Mouse (Mus musculus): ENCODE data around the gene Ccdc121.
"Not testable (repeated sequence)": the region's sequence is repeated elsewhere in the genome, so short reads cannot be mapped to it uniquely, and the experiment has no call there.

The Ccdc121 gene

DNA sequence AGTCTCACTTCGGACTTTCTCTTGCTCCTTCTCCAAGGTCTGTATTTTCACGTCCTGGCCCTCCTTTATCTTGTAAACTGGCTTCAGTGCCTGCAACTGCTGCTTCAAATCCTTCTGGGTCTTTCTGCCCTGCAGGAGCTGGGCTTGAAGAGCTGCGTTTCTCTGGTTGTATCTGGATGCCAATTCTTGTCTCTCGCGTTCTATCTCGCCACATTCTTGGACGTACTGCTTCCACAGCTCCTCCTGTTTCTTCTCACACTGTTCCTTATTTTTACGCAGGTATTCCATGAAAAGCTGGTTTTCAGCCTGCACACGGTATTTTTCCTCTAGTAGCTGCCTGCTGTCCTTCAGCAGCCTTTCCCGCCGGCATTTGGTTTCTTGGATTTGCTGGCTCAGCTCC lies 396 bp downstream of the Ccdc121 start:
- not testable (repeated sequence) for DNase-seq (ENCODE audit: low spot score)

DNA sequence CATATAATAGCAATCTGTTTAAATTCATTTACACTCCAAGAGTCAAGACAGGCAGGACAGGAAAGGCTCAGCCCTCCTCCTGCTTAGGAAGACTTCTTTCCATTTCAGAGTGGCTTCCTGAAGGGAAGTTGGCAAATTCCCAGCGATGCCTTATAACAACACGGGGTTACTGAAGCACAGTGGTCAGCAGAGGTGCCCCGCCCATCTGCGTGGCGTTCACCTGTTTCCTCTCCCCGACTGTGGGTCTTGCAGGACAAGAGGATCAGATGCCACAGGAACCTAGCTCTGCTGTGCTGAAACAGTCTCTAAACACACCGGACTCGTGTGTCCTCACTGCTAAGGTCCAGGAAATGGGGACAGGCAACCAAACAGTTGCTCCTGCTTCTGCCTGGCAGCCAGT lies 5.9 kb downstream of the Ccdc121 start:
- no peak for DNase-seq (ENCODE audit: low spot score)

DNA sequence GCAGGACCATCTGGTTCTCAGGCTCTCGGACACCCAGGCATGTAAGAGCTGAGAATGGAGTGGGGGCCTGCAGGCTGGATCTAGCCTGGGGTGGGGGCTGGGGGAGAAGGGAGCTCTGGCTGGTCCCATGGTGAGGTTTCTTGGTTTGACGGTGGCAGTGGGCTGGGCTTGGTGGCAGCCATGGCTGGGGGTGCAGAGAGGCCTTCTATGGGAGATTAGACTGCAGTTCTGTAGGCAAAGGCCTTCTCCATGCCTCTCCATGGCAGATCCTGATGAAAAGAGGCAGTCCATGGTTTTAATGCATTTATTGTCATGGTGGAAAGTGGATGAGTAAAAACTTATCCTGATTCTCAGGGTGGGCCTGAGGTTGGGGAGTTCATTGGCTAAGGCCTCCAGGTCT lies 7.8 kb downstream of the Ccdc121 start:
- DNase-seq (ENCODE audit: low spot score): no peak

DNA sequence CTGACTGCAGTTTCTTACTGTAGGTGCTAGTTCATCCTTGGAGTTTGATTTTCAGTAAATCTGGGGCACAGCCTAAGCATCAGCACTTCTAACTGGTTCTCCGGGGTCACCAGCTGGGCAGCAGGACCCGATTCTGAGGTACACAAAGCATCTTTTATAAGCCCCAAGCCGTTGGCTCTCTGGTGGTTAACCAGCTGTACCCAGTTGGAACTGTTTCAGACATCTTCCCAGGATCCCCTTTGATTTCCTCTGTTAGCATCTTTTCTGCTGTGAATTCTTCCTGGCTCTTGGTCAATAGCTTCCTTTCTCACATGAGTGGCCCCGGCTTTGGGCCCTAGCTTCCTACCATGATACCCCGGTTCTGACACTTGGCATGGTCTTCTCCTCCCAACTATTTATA lies 26.6 kb downstream of the Ccdc121 start:
- no peak for DNase-seq (ENCODE audit: low spot score)

DNA sequence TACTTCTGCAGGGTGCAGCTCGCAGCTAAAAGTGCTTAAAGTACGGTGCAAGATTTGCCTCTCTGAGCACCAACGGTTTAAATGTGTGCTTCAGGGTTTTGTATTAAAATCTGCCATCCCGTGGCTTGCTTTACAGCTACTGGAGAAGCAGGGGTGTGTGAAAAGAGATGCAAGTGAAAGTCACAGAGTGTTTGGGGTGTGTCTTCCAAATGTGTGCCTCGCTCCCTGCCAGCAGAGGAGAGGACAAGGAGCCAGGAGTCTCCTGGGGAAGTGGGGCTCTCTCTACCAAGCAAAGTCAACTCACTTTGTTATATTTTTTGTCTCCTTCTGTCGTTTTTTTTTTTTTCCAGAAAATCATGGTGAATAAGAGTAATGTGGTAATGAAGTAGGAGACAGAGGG lies 34.7 kb downstream of the Ccdc121 start:
- peak; percentile 13 for DNase-seq (ENCODE audit: low spot score)

DNA sequence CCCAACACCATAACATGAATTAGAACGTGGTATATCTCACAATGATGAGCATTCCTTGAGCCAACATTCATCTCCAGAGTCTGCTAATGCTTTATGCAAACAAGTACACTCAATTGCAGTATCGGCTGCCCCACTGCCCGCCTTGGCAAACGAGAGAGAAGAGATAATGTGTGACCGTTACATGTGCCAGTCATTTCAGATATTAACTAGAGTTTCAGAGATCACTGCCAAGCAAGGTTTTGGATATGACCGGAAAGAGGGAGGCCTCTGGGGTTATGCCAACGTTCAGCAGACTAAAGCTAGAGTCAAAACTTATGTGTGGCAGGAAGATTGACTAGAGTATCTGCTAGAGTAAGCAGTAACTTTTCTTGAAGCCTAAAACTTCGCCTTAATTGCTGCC lies 35.1 kb downstream of the Ccdc121 start:
- peak; percentile 56 for DNase-seq (ENCODE audit: low spot score)

DNA sequence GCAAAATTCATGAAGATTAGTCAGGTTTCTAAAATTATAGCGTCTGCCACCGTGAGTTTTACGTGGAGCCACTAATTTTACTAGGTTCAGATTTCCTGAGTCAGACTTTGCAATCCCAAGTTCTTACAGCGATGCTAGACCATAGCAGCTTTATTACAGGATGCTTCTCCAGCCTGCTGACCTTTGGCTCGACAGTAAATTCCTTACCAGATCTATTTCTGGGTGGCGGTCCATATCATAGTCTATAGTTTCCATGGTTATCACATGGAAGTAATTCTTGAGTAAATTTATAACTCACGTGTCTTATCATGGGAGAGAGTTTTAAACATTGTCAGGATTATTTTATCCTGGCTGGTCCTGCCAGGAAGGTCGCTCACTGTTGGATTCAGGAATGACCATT lies 41.8 kb downstream of the Ccdc121 start:
- DNase-seq (ENCODE audit: low spot score): no peak

DNA sequence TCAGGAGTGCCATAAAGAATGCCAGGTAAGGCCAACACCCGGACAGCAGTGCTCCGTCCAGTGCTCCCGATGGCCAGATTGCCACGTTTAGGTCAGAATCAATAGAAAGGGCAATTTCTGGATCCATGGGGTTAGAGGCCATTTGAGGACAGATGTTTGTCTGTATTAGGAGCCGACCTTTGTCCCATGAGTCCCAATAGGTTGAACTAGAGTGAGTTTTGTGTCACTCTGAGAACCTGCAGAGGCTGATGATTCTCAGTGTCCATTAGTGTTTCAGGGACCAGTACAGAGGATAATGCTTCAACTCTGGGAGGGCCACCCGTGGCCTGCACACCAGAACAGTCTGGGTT lies 44.0 kb downstream of the Ccdc121 start:
- no peak for DNase-seq (ENCODE audit: low spot score)

DNA sequence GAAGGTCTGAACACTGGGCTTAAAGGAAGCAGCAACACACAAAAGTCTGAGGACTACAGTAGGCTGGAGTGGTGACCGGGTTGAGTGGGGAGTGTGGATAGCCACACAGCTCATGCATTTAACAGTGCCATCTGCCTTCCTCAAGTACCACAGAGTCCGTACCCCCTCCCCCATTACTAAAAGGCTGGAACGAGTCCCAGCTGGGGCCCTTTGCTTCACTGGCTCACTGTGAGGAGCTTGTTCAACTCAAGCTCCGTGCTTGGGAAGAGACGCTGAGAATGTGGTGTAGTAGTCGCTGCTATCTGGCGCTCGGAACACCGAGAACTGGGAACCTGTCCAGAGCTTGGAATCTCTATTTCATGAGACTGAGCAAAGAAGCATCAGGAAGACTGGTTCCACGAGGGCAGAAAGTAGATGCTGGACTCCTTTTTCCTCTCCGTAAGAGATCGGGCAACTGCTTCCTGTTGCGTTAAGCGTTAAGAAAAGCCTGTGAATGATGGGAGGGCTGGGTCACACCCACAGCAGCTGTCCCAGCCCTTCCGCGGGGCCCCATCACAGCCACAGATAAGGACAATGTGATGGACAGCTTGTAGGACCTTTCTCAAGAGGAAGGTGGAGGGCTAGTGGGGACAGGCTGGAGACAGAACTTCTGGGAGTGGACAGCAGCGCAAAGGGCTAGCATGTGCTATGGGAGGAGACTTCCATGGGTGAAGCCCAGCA lies 44.5 kb downstream of the Ccdc121 start:
- no peak for DNase-seq (ENCODE audit: low spot score)

DNA sequence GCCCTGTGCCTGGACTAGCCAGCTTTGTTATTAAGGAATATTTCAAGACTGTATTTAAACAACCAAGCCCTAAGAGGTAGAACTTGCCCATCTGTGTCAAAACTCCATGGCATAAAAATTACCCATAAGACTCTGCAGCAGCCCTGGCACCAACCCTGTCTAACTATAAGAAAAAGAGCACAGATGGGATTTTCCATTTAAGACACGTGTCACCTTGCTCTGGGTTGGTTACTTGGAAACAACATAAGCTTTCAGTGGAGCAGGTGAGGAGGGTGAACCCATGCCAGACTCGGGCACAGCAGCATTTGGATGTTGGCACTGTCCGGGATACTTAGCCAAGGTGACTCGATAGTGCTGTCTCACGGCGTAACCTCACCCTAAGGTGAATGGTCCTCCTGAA lies 45.2 kb downstream of the Ccdc121 start:
- DNase-seq (ENCODE audit: low spot score): no peak

DNA sequence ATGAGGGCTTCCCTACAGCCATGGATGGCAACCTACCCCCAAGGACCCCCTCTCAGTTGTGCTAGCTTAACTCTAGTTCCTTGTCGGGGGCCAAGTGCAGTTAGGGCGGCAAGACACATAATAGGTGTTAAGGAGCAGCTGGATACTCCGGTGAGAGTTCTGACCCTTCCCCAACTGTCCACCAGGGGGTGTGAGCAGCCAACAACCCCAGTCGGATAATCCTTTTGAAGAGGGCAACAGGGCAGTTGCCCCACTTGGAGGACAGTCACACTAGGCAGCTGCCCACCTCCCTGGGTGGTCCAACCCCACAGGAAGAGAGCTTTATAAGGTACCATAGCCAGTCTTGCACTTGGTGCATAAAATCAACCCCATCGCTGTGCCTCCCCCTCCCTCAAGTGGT lies 46.2 kb downstream of the Ccdc121 start:
- peak; percentile 59 for DNase-seq (ENCODE audit: low spot score)

DNA sequence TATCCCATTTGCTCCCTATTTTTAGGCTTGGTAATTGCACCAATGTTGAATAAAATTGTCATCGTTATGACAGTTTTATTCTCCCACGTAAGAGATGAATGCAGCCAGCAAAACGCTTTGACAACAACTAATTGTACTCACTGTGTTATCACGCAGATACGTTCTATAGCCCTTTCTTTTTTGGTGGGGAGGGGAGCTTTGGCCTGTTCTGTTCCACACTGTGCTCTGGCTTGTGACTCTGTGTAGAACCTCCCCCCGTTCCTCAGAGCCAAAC lies 48.4 kb downstream of the Ccdc121 start:
- no peak for DNase-seq (ENCODE audit: low spot score)

DNA sequence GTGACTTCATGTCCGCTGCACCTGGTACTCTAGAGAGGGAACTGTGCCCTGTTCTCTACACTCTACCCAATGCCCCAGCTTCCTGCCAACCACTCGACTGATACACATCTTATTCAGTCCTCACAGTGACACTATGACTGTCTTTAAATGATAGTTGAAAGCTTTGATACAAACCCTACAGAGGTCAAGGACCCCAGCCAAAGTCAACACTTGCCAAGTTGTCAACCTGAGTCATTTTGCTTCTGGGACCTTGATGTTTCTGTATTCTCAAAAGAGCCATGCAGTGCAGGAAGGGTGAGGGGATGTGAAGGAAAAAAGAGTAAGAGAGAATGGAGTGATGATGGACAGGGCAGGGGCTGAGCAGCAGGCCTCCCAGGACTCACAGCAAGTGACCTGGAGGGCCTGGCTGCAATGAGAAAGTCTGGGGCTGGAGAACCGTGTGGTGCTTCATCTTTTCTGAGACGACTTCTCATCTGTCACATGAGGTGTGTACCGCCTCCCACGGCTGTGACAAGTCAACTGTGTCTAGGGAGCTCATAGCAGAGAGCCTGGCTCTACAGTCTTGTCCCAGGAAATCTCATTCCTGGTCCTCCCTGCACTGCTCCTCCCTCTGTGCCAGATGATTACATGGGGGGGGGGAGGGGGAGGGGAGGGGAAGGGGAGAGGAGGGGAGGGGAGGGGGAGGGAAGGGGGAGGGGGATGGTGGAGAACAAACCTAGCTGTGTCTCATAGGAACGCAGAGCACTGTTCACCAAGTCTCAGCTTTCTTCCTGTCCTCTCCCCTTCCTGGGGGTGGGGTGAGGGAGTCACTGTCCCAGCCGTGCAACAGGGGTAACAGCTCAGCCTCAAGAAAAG lies 49.0 kb downstream of the Ccdc121 start:
- DNase-seq (ENCODE audit: low spot score): no peak

DNA sequence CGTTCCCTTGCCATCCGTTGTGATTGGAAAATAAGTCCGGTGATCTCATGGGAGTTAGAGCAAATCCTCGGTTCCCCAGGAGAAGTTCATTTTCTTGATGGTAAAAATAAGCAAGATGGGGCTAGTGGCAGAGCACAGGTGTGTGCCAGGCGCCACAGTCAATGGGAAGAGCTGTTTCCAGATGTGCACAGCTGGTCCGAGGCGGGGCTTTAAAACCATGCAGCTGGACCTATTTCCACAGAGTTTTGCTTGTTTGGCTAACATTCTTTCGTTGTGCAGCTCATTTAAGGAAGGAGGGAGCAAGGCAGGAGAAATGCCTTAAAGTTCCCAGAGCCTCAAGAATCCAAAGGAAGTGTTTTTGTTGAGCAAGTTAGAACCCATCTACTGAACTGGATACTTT lies 49.8 kb downstream of the Ccdc121 start:
- DNase-seq (ENCODE audit: low spot score): no peak

DNA sequence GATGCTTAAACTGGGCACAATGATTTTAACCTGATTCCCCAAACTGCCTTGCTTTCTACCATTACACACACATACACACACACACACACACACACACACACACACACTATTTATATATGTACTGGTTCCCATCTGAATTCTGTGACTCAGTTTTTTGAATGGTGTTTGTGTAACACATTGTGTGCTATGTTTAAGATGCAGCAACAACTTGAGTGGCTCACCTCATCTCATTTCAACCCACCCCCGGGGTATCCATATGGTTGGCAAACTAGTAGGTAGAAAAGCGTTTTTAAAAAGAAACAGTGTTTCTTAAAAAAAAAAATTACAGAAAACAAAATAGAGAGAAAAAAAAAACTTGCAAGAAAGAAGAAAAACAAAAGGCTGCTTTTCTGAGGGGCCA lies 51.0 kb downstream of the Ccdc121 start:
- no peak for DNase-seq (ENCODE audit: low spot score)

Data from adipocyte (in vitro differentiated cells).